Mouse (Mus musculus) left cerebral cortex, adult 11 months (tissue): ENCODE data around the gene Gm21783.
"Not testable (repeated sequence)": the region's sequence is repeated elsewhere in the genome, so short reads cannot be mapped to it uniquely, and the experiment has no call there.

Experiments
- DNase-seq: peaks from one replicate; pipeline ENCODE4 v3.0.0; 2022; ENCODE audit warnings: low spot score

The Gm21783 gene

DNA sequence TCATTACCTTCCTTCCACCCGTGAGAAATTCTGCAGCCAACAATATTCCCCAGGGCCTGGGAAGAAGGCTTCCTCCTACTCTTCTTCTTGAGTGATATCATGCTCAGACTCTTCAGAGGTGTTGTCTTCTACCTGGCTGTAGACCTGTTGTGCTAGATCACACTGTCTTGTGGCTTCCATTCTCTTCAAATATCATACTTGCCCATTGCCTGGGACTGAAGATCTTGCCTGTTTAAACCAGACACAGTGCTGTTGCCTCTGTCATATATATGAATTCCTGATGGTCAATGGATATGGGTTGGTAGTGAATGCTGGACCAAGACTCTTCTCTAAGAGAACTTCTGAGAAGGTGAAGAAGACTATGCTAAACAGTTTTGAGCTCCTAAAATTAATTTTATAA is at the start of gene Gm21783:
TSS of gene Gm21783 (minus strand) at position 101 of the 400 bp plus-strand sequence.
- not testable (repeated sequence) for DNase-seq
